ENCODE assay signal across 34 mouse cellular contexts in genomic region chr7:4448439-4448838, GRCm38 (mm10). TPM values are rescaled to one million over a fixed set of nuclear protein-coding genes. Genes with fewer than 3 reads are reported as not detected.
"Had no signal": no experiment of that assay in that cellular context is flagged by ENCODE, and none has a peak within 500 bp of the region (broad histone marks: within the 10 kb centered on the region; RNA-seq: fewer than 3 reads in every experiment).

No protein-coding gene starts in this region.

- H3K27me3 ChIP-seq: heart, embryonic 12.5 days; hindbrain, embryonic 12.5 days; hindbrain, embryonic 15.5 days; kidney, embryonic 15.5 days; limb, embryonic 13.5 days; limb, embryonic 15.5 days had no signal

- H3K9me3 ChIP-seq: heart, embryonic 10.5 days; heart, embryonic 12.5 days; hindbrain, embryonic 10.5 days; hindbrain, embryonic 12.5 days; hindbrain, embryonic 15.5 days; kidney, embryonic 15.5 days; limb, embryonic 13.5 days; limb, embryonic 15.5 days; liver, embryonic 12.5 days had no signal

- H3K4me3 ChIP-seq: gastrocnemius, adult 2 months; heart, embryonic 10.5 days; heart, embryonic 12.5 days; hindbrain, embryonic 10.5 days; hindbrain, embryonic 12.5 days; hindbrain, embryonic 15.5 days; kidney, embryonic 15.5 days; limb, embryonic 13.5 days; limb, embryonic 15.5 days; liver, embryonic 12.5 days had no signal

- H3K9ac ChIP-seq: heart, embryonic 12.5 days; hindbrain, embryonic 12.5 days; hindbrain, embryonic 15.5 days; kidney, embryonic 15.5 days; limb, embryonic 13.5 days; limb, embryonic 15.5 days; liver, embryonic 12.5 days; liver, embryonic 14.5 days had no signal

- ATAC-seq: hindbrain, postnatal 0 days; intestine, embryonic 16.5 days; liver, embryonic 12.5 days had no signal

- H3K27ac ChIP-seq: gastrocnemius, adult 2 months; heart, embryonic 10.5 days; hindbrain, embryonic 10.5 days; hindbrain, embryonic 12.5 days; hindbrain, embryonic 15.5 days; hindbrain, postnatal 0 days; kidney, embryonic 15.5 days; kidney, postnatal 0 days; limb, embryonic 13.5 days; limb, embryonic 15.5 days; liver, embryonic 12.5 days; liver, embryonic 14.5 days had no signal

- DNase-seq: gastrocnemius, postnatal 10 days; gastrocnemius, postnatal 25 days; heart, adult 18-20 months; heart, postnatal 10 days; heart, postnatal 4 days; kidney, adult 11 months; kidney, adult 9 months; kidney, postnatal 25 days; kidney, postnatal 4 days; layer of hippocampus, adult 9-11 months; layer of hippocampus, postnatal 36 days had no signal

RNA-seq across cellular contexts. Expression of gene Gp6, which starts 50.9 kb away (rescaled TPM):
- total RNA-seq: gastrocnemius, adult 2 months; gastrocnemius, postnatal 25 days; gastrocnemius, postnatal 4 days; granulocyte monocyte progenitor cell, adult 5-6 weeks; hindbrain, postnatal 0 days; layer of hippocampus, adult 18-20 months; layer of hippocampus, postnatal 14 days; layer of hippocampus, postnatal 36 days; left cerebral cortex, adult 18-20 months; left cerebral cortex, adult 8-10 months; left cerebral cortex, postnatal 10 days; left cerebral cortex, postnatal 36 days; liver, adult 2 months had no signal
- polyA plus RNA-seq: hindbrain, embryonic 15.5 days; hindbrain, postnatal 0 days; kidney, embryonic 15.5 days; kidney, postnatal 0 days; limb, embryonic 15.5 days; liver, adult 2 months had no signal
